Mouse (Mus musculus): Measurements from ENCODE around the gene Ppp6r3. TPM values are rescaled to one million over a fixed set of nuclear protein-coding genes. Genes with fewer than 3 reads are reported as not detected.
A peak's percentile ranks its signal among the peaks of the same experiment; 100 is the strongest.
"Not testable (repeated sequence)": the region's sequence is repeated elsewhere in the genome, so short reads cannot be mapped to it uniquely, and the experiment has no call there.

Ppp6r3 gene
- total and polyA plus RNA-seq, 2 experiments from 2014 or later, result 32.4 to 58.8 TPM

DNA sequence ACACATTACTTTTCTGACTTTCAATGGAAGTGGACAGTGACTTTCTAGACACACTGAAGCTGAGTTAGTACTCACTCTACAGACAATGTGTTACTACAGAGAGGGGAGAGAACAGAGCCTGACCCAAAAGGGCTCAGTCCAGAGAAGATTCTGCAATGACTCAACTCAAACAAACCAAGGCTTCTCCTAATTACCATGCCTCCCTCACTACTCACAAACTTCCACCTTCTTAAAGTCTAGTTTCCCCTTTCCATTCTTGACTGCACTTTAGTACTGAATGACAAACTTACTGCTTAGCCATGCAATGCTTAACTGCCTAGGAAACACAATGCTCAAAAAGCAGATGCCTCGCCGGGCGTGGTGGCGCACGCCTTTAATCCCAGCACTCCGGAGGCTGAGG, 37.9 kb downstream of the Ppp6r3 start:
- Histone ChIP-seq H3K9me3 (replicated peaks; ENCODE audit: control insufficient read depth, low read length) (no peaks in the 10 kb centered on the region), H3K36me3 (replicated peaks; ENCODE audit: control insufficient read depth, insufficient read depth, low read length) (peaks cover 8% of the 10 kb centered on the region), H3K4me2 (ENCODE audit: low read depth, low read length) (no peak overlapping the region), H3K27ac (ENCODE audit: low read depth) (no peak overlapping the region), H3K9ac (replicated peaks; ENCODE audit: low read depth, low read length) (no peak overlapping the region), H3K27me3 (ENCODE audit: control insufficient read depth, insufficient read depth, low read length) (no peaks in the 10 kb centered on the region), H3K4me3 (ENCODE audit: low read depth, low read length) (no peak overlapping the region), H3K4me1 (ENCODE audit: control insufficient read depth, insufficient read depth) (peaks cover 19% of the 10 kb centered on the region)
- ATAC-seq (ENCODE audit: insufficient read depth, low read depth) (no peak), DNase-seq (ENCODE audit: low spot score) (no peak)
- TF ChIP-seq CTCF (IDR thresholded peaks at IDR 0.05; ENCODE audit: low read depth), result no peak
- TF ChIP-seq EP300 (IDR thresholded peaks at IDR 0.05; ENCODE audit: low read depth), result no peak
- 97% methylated on average over 6 of the region's 6 CpGs for WGBS

DNA sequence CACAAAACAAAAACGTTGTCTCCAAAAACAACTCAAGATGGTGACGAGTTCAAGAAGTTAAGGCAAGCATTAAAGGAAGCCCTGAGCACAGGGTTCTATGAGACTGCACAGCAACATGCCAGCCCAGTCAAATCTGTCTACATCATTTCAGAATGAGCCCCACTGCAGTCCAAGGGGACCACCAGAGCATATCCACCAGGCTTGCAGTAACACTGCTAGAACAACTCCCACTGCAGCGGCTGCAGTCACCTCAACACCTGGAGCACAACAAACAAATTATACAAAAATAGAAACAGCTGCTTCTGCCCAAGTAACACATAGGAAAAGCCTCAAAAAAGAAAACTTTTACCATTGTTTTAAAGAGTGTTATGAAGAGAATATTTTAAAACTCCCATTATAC, 40.6 kb downstream of the Ppp6r3 start:
- Histone ChIP-seq H3K9me3 (replicated peaks; ENCODE audit: control insufficient read depth, low read length) (no peaks in the 10 kb centered on the region), H3K27me3 (ENCODE audit: control insufficient read depth, insufficient read depth, low read length) (no peaks in the 10 kb centered on the region), H3K4me1 (ENCODE audit: control insufficient read depth, insufficient read depth) (peaks cover 21% of the 10 kb centered on the region), H3K4me2 (ENCODE audit: low read depth, low read length) (no peak overlapping the region), H3K27ac (ENCODE audit: low read depth) (no peak overlapping the region), H3K36me3 (replicated peaks; ENCODE audit: control insufficient read depth, insufficient read depth, low read length) (no peaks in the 10 kb centered on the region), H3K9ac (replicated peaks; ENCODE audit: low read depth, low read length) (no peak overlapping the region), H3K4me3 (ENCODE audit: low read depth, low read length) (no peak overlapping the region)
- no peak for DNase-seq (ENCODE audit: low spot score)
- no peak for ATAC-seq (ENCODE audit: insufficient read depth, low read depth)
- TF ChIP-seq CTCF (IDR thresholded peaks at IDR 0.05; ENCODE audit: low read depth), result no peak
- 42% methylated on average over 3 of the region's 3 CpGs for WGBS

- 62% methylated on average over 12 of the region's 12 CpGs for WGBS
- TF ChIP-seq CTCF (IDR thresholded peaks at IDR 0.05; ENCODE audit: low read depth), result peak; percentile 25
- H3K27me3 ChIP-seq (ENCODE audit: control insufficient read depth, insufficient read depth, low read length); H3K9me3 ChIP-seq (replicated peaks; ENCODE audit: control insufficient read depth, low read length); H3K36me3 ChIP-seq (replicated peaks; ENCODE audit: control insufficient read depth, insufficient read depth, low read length); ATAC-seq (ENCODE audit: insufficient read depth, low read depth); H3K9ac ChIP-seq (replicated peaks; ENCODE audit: low read depth, low read length); H3K4me2 ChIP-seq (ENCODE audit: low read depth, low read length); H3K4me3 ChIP-seq (ENCODE audit: low read depth, low read length); DNase-seq (ENCODE audit: low spot score); H3K27ac ChIP-seq (ENCODE audit: low read depth): not testable (repeated sequence)
- H3K4me1 ChIP-seq (ENCODE audit: control insufficient read depth, insufficient read depth), result peaks cover 23% of the 10 kb centered on the region
Measured at GRCm38 (mm10) chr19:3533266-3533966, 42.1 kb downstream of the Ppp6r3 start.

DNA sequence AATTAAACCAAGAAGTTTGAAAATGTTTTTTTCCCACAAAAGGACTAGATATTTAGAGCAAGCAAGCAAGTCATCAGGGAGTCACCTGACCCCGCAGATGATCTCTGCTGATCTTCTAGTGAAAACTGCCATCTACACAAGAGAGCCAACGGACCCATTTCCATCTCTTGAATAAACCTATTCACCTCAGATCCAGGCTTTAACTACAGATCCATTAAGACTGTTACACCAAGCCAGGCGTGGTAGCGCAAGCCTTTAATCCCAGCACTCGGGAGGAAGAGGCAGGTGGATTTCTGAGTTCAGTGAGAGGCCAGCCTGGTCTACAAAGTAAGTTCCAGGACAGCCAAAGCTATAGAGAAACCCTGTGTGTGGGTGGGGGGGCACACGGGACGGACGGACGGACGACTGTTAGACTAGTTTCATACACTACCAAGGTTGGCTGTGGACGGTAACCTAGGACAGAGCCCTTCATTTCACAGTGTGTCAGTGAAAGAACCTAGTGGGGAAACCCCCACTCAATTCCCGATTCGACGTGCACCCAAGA, 42.8 kb downstream of the Ppp6r3 start:
- Histone ChIP-seq H3K4me2 (ENCODE audit: low read depth, low read length) (no peak overlapping the region), H3K27me3 (ENCODE audit: control insufficient read depth, insufficient read depth, low read length) (no peaks in the 10 kb centered on the region), H3K36me3 (replicated peaks; ENCODE audit: control insufficient read depth, insufficient read depth, low read length) (no peaks in the 10 kb centered on the region), H3K4me1 (ENCODE audit: control insufficient read depth, insufficient read depth) (peaks cover 23% of the 10 kb centered on the region), H3K4me3 (ENCODE audit: low read depth, low read length) (no peak overlapping the region), H3K27ac (ENCODE audit: low read depth) (no peak overlapping the region), H3K9ac (replicated peaks; ENCODE audit: low read depth, low read length) (no peak overlapping the region), H3K9me3 (replicated peaks; ENCODE audit: control insufficient read depth, low read length) (no peaks in the 10 kb centered on the region)
- TF ChIP-seq EP300 (IDR thresholded peaks at IDR 0.05; ENCODE audit: low read depth) (no peak), CTCF (IDR thresholded peaks at IDR 0.05; ENCODE audit: low read depth) (no peak)
- 96% methylated on average over 14 of the region's 14 CpGs for WGBS
- DNase-seq (ENCODE audit: low spot score) (no peak), ATAC-seq (ENCODE audit: insufficient read depth, low read depth) (no peak)

DNA sequence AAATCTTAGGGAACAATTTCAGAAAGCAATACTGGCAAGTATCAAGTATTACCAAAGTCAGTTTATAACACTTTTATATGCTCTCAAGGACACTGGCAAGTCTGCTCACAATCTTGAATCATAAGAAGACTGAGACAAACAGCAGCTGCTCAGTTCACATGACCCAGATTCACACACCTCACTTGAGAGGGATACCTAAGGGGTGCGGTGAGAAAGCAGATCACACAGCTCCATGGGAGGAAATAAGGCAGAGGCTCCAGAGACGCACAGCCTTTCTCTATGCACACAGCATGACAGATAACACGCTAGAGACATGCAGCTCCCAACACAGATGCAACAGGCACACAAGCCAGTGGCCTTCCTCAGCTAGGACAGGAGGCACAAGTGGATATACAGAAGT, 45.8 kb downstream of the Ppp6r3 start:
- no peak overlapping the region; the same call in 1 of the 2 replicates for H3K27ac ChIP-seq (ENCODE audit: low read depth)
- DNase-seq (ENCODE audit: low spot score) (no peak), ATAC-seq (ENCODE audit: insufficient read depth, low read depth) (no peak)
- no peak overlapping the region for H3K4me3 ChIP-seq (ENCODE audit: low read depth, low read length)
- H3K9me3 ChIP-seq (replicated peaks; ENCODE audit: control insufficient read depth, low read length), result no peaks in the 10 kb centered on the region
- TF ChIP-seq CTCF (IDR thresholded peaks at IDR 0.05; ENCODE audit: low read depth) (no peak), EP300 (IDR thresholded peaks at IDR 0.05; ENCODE audit: low read depth) (no peak)
- 72% methylated on average over 3 of the region's 3 CpGs for WGBS
- no peak overlapping the region for H3K9ac ChIP-seq (replicated peaks; ENCODE audit: low read depth, low read length)
- H3K27me3 ChIP-seq (ENCODE audit: control insufficient read depth, insufficient read depth, low read length), result no peaks in the 10 kb centered on the region
- H3K4me1 ChIP-seq (ENCODE audit: control insufficient read depth, insufficient read depth), result peaks cover 17% of the 10 kb centered on the region
- peaks cover 19% of the 10 kb centered on the region for H3K36me3 ChIP-seq (replicated peaks; ENCODE audit: control insufficient read depth, insufficient read depth, low read length)
- no peak overlapping the region for H3K4me2 ChIP-seq (ENCODE audit: low read depth, low read length)

GRCm38 (mm10) chr19:3528646-3529045, 46.9 kb downstream of the Ppp6r3 start:
- Histone ChIP-seq H3K9ac (replicated peaks; ENCODE audit: low read depth, low read length) (no peak overlapping the region), H3K36me3 (replicated peaks; ENCODE audit: control insufficient read depth, insufficient read depth, low read length) (peaks cover 23% of the 10 kb centered on the region), H3K4me2 (ENCODE audit: low read depth, low read length) (no peak overlapping the region), H3K4me3 (ENCODE audit: low read depth, low read length) (no peak overlapping the region), H3K27ac (ENCODE audit: low read depth) (no peak overlapping the region), H3K4me1 (ENCODE audit: control insufficient read depth, insufficient read depth) (peaks cover 6% of the 10 kb centered on the region), H3K27me3 (ENCODE audit: control insufficient read depth, insufficient read depth, low read length) (no peaks in the 10 kb centered on the region), H3K9me3 (replicated peaks; ENCODE audit: control insufficient read depth, low read length) (no peaks in the 10 kb centered on the region)
- TF ChIP-seq CTCF (IDR thresholded peaks at IDR 0.05; ENCODE audit: low read depth) (no peak), EP300 (IDR thresholded peaks at IDR 0.05; ENCODE audit: low read depth) (no peak)
- DNase-seq (ENCODE audit: low spot score), result no peak
- no peak for ATAC-seq (ENCODE audit: insufficient read depth, low read depth)
- WGBS, result 77% methylated on average over 4 of the region's 4 CpGs

All from heart, postnatal 0 days (tissue).